Mouse (Mus musculus): ENCODE measurements around the gene Plxna4. TPM values are rescaled to one million over a fixed set of nuclear protein-coding genes. Genes with fewer than 3 reads are reported as not detected.
"Not testable (repeated sequence)": the region's sequence is repeated elsewhere in the genome, so short reads cannot be mapped to it uniquely, and the experiment has no call there.

Plxna4 gene
- polyA plus RNA-seq, 1 experiment from 2014 or later: 5.5 TPM

DNA sequence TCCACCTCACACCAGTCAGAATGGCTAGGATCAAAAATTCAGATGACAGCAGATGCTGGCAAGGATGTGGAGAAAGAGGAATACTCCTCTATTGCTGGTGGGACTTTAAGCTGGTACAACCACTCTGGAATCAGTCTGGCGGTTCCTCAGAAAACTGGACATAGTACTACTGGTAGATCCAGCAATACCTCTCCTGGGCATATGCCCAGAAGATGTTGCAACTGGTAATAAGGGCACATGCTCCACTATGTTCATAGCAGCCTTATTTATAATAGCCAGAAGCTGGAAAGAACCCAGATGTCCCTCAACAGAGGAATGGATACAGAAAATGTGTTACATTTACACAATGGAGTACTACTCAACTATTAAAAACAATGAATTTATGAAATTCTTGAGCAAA is 86.8 kb downstream of the Plxna4 start:
- not testable (repeated sequence) for H3K36me3 ChIP-seq; H3K4me2 ChIP-seq (replicated peaks); H3K9me3 ChIP-seq; H3K4me1 ChIP-seq; H3K9ac ChIP-seq; H3K27ac ChIP-seq; ATAC-seq (ENCODE audit: insufficient number of reproducible peaks, insufficient read depth, low FRiP score, low TSS enrichment); H3K4me3 ChIP-seq; H3K27me3 ChIP-seq
- 96% methylated on average over 1 of the region's 1 CpGs for WGBS

- no peak overlapping the region for H3K27ac ChIP-seq
- no peak overlapping the region for H3K4me3 ChIP-seq
- ATAC-seq (ENCODE audit: insufficient number of reproducible peaks, insufficient read depth, low FRiP score, low TSS enrichment): no peak
- no peak overlapping the region for H3K9ac ChIP-seq
- no peak overlapping the region for H3K4me2 ChIP-seq (replicated peaks)
- no peaks in the 10 kb centered on the region for H3K9me3 ChIP-seq
- no peaks in the 10 kb centered on the region for H3K27me3 ChIP-seq
- H3K4me1 ChIP-seq: peaks cover 11% of the 10 kb centered on the region
- 85% methylated on average over 5 of the region's 5 CpGs for WGBS
- H3K36me3 ChIP-seq: no peaks in the 10 kb centered on the region
Measured at GRCm38 (mm10) chr6:32498106-32498505, 89.9 kb downstream of the Plxna4 start.

DNA sequence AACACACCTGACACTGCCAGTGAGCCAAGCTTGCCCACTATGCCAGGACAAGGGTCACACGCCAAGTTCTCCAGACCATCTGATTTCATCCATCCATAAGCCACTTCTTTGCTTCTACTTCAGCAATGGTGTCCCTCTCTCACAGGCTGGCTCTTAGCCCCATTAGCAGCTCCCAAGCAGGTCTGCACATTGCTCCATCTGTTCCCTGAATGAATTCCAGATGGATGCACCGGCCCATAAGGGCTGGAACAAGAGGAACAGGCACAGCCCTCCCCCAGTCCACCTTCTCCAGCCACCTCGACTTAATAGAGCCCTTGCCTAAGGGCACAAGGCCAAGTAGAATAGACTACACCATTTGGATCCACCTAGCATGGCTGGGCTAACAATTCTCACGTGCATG is 91.9 kb downstream of the Plxna4 start:
- Histone ChIP-seq H3K4me2 (replicated peaks) (no peak overlapping the region), H3K4me1 (peaks cover 11% of the 10 kb centered on the region), H3K27me3 (no peaks in the 10 kb centered on the region), H3K4me3 (no peak overlapping the region), H3K9ac (no peak overlapping the region), H3K27ac (no peak overlapping the region), H3K36me3 (no peaks in the 10 kb centered on the region), H3K9me3 (no peaks in the 10 kb centered on the region)
- ATAC-seq (ENCODE audit: insufficient number of reproducible peaks, insufficient read depth, low FRiP score, low TSS enrichment): no peak
- WGBS: 35% methylated on average over 4 of the region's 4 CpGs

- no peaks in the 10 kb centered on the region for H3K36me3 ChIP-seq
- H3K4me1 ChIP-seq: peaks cover 11% of the 10 kb centered on the region
- no peak overlapping the region for H3K27ac ChIP-seq
- WGBS: 79% methylated on average over 2 of the region's 2 CpGs
- H3K27me3 ChIP-seq: no peaks in the 10 kb centered on the region
- H3K9ac ChIP-seq: no peak overlapping the region
- H3K4me2 ChIP-seq (replicated peaks): no peak overlapping the region
- H3K9me3 ChIP-seq: no peaks in the 10 kb centered on the region
- H3K4me3 ChIP-seq: no peak overlapping the region
- ATAC-seq (ENCODE audit: insufficient number of reproducible peaks, insufficient read depth, low FRiP score, low TSS enrichment): no peak
Measured at GRCm38 (mm10) chr6:32495532-32495931, 92.5 kb downstream of the Plxna4 start.

- Histone ChIP-seq H3K36me3 (no peaks in the 10 kb centered on the region), H3K4me3 (no peak overlapping the region), H3K4me1 (peaks cover 11% of the 10 kb centered on the region), H3K9ac (no peak overlapping the region), H3K27me3 (no peaks in the 10 kb centered on the region), H3K27ac (no peak overlapping the region), H3K4me2 (replicated peaks) (no peak overlapping the region), H3K9me3 (no peaks in the 10 kb centered on the region)
- WGBS: 30% methylated on average over 5 of the region's 5 CpGs
- ATAC-seq (ENCODE audit: insufficient number of reproducible peaks, insufficient read depth, low FRiP score, low TSS enrichment): no peak
Measured at GRCm38 (mm10) chr6:32493557-32493956, 94.4 kb downstream of the Plxna4 start.

DNA sequence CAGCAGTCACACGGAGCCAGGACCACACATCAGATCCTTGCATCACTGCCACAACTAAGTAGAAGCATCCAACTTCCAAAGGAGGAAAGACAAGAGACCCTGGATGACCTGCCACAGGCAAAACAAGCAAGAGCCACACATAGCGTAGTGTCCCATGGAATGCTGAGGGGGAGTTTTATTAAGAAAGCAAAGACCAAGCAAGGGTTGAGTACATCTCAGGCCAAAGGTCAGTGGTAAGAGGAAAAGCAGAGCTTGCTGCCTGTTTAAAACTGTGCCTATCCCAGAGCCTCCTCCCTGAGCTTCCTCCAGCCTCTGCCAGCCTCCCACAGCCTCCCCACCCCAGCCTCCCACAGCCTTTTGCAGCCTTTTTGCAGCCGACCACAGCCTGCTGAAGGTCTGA is 100.9 kb downstream of the Plxna4 start:
- Histone ChIP-seq H3K4me2 (replicated peaks) (no peak overlapping the region), H3K4me3 (no peak overlapping the region), H3K4me1 (peaks cover 9% of the 10 kb centered on the region), H3K27me3 (no peaks in the 10 kb centered on the region), H3K27ac (no peak overlapping the region), H3K9me3 (no peaks in the 10 kb centered on the region), H3K36me3 (no peaks in the 10 kb centered on the region), H3K9ac (no peak overlapping the region)
- WGBS: 48% methylated on average over 3 of the region's 3 CpGs
- ATAC-seq (ENCODE audit: insufficient number of reproducible peaks, insufficient read depth, low FRiP score, low TSS enrichment): no peak

GRCm38 (mm10) chr6:32482469-32482868 is 105.5 kb downstream of the Plxna4 start:
- H3K4me1 ChIP-seq: peaks cover 22% of the 10 kb centered on the region
- H3K4me2 ChIP-seq (replicated peaks): no peak overlapping the region
- no peak overlapping the region for H3K4me3 ChIP-seq
- H3K36me3 ChIP-seq: no peaks in the 10 kb centered on the region
- WGBS: 17% methylated on average over 4 of the region's 4 CpGs
- no peak overlapping the region for H3K27ac ChIP-seq
- no peak for ATAC-seq (ENCODE audit: insufficient number of reproducible peaks, insufficient read depth, low FRiP score, low TSS enrichment)
- H3K27me3 ChIP-seq: 0 out of 2 replicates have a peak, but pooled peaks cover 2% of the 10 kb centered on the region
- no peaks in the 10 kb centered on the region for H3K9me3 ChIP-seq
- H3K9ac ChIP-seq: no peak overlapping the region

- Histone ChIP-seq H3K4me2 (replicated peaks) (no peak overlapping the region), H3K36me3 (no peaks in the 10 kb centered on the region), H3K27me3 (0 out of 2 replicates have a peak, but pooled peaks cover 2% of the 10 kb centered on the region), H3K4me3 (no peak overlapping the region), H3K27ac (no peak overlapping the region), H3K9ac (no peak overlapping the region), H3K4me1 (peaks cover 22% of the 10 kb centered on the region), H3K9me3 (no peaks in the 10 kb centered on the region)
- 68% methylated on average over 1 of the region's 1 CpGs for WGBS
- ATAC-seq (ENCODE audit: insufficient number of reproducible peaks, insufficient read depth, low FRiP score, low TSS enrichment): no peak
Measured at GRCm38 (mm10) chr6:32480741-32481140, 107.3 kb downstream of the Plxna4 start.

GRCm38 (mm10) chr6:32479765-32480164 is 108.2 kb downstream of the Plxna4 start:
- Histone ChIP-seq H3K4me2 (replicated peaks) (no peak overlapping the region), H3K27me3 (0 out of 2 replicates have a peak, but pooled peaks cover 2% of the 10 kb centered on the region), H3K27ac (no peak overlapping the region), H3K36me3 (no peaks in the 10 kb centered on the region), H3K4me1 (peaks cover 22% of the 10 kb centered on the region), H3K9me3 (no peaks in the 10 kb centered on the region), H3K9ac (no peak overlapping the region), H3K4me3 (no peak overlapping the region)
- 89% methylated on average over 2 of the region's 2 CpGs for WGBS
- ATAC-seq (ENCODE audit: insufficient number of reproducible peaks, insufficient read depth, low FRiP score, low TSS enrichment): no peak

DNA sequence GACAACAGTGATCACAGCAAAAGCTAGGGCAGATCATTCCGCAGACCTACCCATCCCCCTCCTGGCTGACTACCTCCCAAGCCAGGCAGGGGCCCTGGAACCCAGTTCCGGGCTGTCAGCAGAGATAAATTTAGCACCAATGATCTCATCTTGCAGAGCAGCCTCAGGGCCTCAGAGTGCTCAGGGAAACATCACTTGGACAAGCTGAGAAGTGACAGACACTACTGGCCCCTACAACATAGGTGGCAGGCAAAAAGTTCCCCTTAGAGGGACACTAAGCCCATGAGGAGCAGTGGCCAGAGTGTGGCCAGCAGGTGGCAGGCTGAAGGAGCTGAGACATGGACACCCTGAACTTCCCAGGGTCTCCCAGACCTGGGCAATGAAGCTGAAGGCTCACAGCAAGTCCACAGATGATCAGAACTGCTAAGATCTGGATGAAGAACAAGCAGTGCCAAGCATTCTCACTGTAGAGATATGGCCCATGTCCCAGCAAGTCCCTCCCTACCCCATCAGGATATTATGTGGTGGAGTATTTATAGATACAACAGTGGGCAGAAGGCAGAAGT is 108.7 kb downstream of the Plxna4 start:
- Histone ChIP-seq H3K9ac (no peak overlapping the region), H3K9me3 (no peaks in the 10 kb centered on the region), H3K36me3 (no peaks in the 10 kb centered on the region), H3K4me1 (peaks cover 22% of the 10 kb centered on the region), H3K27me3 (0 out of 2 replicates have a peak, but pooled peaks cover 2% of the 10 kb centered on the region), H3K27ac (no peak overlapping the region), H3K4me3 (no peak overlapping the region), H3K4me2 (replicated peaks) (no peak overlapping the region)
- ATAC-seq (ENCODE audit: insufficient number of reproducible peaks, insufficient read depth, low FRiP score, low TSS enrichment): no peak
- WGBS: 29% methylated on average over 2 of the region's 2 CpGs

DNA sequence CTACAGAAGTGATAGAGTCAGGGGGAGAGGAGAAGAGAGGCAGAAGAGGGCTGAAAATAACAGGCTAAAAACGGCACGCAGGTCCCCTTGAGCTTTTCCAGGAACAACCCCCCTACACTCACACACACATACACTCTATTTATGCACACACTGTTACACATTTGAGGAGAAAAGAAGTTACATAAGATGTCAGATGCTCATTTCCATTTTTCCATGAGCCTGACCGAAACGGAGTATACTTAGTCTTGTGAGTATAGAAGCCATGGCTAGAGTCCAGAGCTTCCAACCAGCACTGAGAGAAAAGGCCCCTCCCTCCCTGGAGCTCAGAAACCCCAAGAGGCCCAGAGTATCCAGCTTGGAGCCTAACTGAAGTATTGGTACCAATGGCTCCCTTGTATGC is 112.0 kb downstream of the Plxna4 start:
- no peak for ATAC-seq (ENCODE audit: insufficient number of reproducible peaks, insufficient read depth, low FRiP score, low TSS enrichment)
- H3K27ac ChIP-seq: no peak overlapping the region
- H3K9me3 ChIP-seq: no peaks in the 10 kb centered on the region
- 0 out of 2 replicates have a peak, but pooled peaks cover 2% of the 10 kb centered on the region for H3K27me3 ChIP-seq
- H3K4me1 ChIP-seq: peaks cover 12% of the 10 kb centered on the region; the same call in 1 of the 2 replicates
- WGBS: 92% methylated on average over 4 of the region's 4 CpGs
- no peak overlapping the region for H3K9ac ChIP-seq
- H3K4me3 ChIP-seq: no peak overlapping the region
- H3K36me3 ChIP-seq: no peaks in the 10 kb centered on the region
- no peak overlapping the region for H3K4me2 ChIP-seq (replicated peaks)

GRCm38 (mm10) chr6:32472062-32472461 is 115.9 kb downstream of the Plxna4 start:
- Histone ChIP-seq H3K36me3 (no peaks in the 10 kb centered on the region), H3K4me2 (replicated peaks) (no peak overlapping the region), H3K27me3 (no peaks in the 10 kb centered on the region), H3K4me3 (no peak overlapping the region), H3K9me3 (no peaks in the 10 kb centered on the region), H3K9ac (no peak overlapping the region), H3K27ac (no peak overlapping the region), H3K4me1 (no peaks in the 10 kb centered on the region)
- WGBS: 64% methylated on average over 5 of the region's 5 CpGs
- ATAC-seq (ENCODE audit: insufficient number of reproducible peaks, insufficient read depth, low FRiP score, low TSS enrichment): no peak

Data from embryonic facial prominence, embryonic 12.5 days (tissue).